Mouse (Mus musculus): ENCODE data around the gene Flad1. TPM values are rescaled to one million over a fixed set of nuclear protein-coding genes. Genes with fewer than 3 reads are reported as not detected.

Gene Flad1
- total RNA-seq, 2 experiments from 2014 or later: 3.1 to 6.3 TPM

GRCm38 (mm10) chr3:89386438-89387420 is 24.9 kb downstream of the Flad1 start:
- ATAC-seq (replicated peaks; ENCODE audit: low FRiP score, poor library complexity, severe bottlenecking): no peak

GRCm38 (mm10) chr3:89385451-89385850 is 26.2 kb downstream of the Flad1 start:
- no peak for ATAC-seq (replicated peaks; ENCODE audit: low FRiP score, poor library complexity, severe bottlenecking)

GRCm38 (mm10) chr3:89384331-89385076 is 27.2 kb downstream of the Flad1 start:
- no peak for ATAC-seq (replicated peaks; ENCODE audit: low FRiP score, poor library complexity, severe bottlenecking)

- ATAC-seq (replicated peaks; ENCODE audit: low FRiP score, poor library complexity, severe bottlenecking): no peak
These were observed 27.9 kb downstream of the Flad1 start for GRCm38 (mm10) chr3:89383651-89384255.

GRCm38 (mm10) chr3:89382950-89383349 is 28.7 kb downstream of the Flad1 start:
- ATAC-seq (replicated peaks; ENCODE audit: low FRiP score, poor library complexity, severe bottlenecking): no peak

- no peak for ATAC-seq (replicated peaks; ENCODE audit: low FRiP score, poor library complexity, severe bottlenecking)
These were observed 29.4 kb downstream of the Flad1 start for GRCm38 (mm10) chr3:89382033-89382882.

GRCm38 (mm10) chr3:89381233-89381632 is 30.4 kb downstream of the Flad1 start:
- no peak for ATAC-seq (replicated peaks; ENCODE audit: low FRiP score, poor library complexity, severe bottlenecking)

GRCm38 (mm10) chr3:89380711-89381110 is 31.0 kb downstream of the Flad1 start:
- no peak for ATAC-seq (replicated peaks; ENCODE audit: low FRiP score, poor library complexity, severe bottlenecking)

- no peak for ATAC-seq (replicated peaks; ENCODE audit: low FRiP score, poor library complexity, severe bottlenecking)
These were observed 31.4 kb downstream of the Flad1 start for GRCm38 (mm10) chr3:89380291-89380690.

- ATAC-seq (replicated peaks; ENCODE audit: low FRiP score, poor library complexity, severe bottlenecking): no peak
These were observed 32.1 kb downstream of the Flad1 start for GRCm38 (mm10) chr3:89379388-89380131.

- ATAC-seq (replicated peaks; ENCODE audit: low FRiP score, poor library complexity, severe bottlenecking): peak; percentile 68
These were observed 33.1 kb downstream of the Flad1 start for GRCm38 (mm10) chr3:89378394-89379067.

GRCm38 (mm10) chr3:89377831-89378230 is 33.8 kb downstream of the Flad1 start:
- ATAC-seq (replicated peaks; ENCODE audit: low FRiP score, poor library complexity, severe bottlenecking): peak; percentile 4; the same call in 1 of the 2 replicates

- no peak for ATAC-seq (replicated peaks; ENCODE audit: low FRiP score, poor library complexity, severe bottlenecking)
These were observed 38.0 kb downstream of the Flad1 start for GRCm38 (mm10) chr3:89373581-89374231.

GRCm38 (mm10) chr3:89367338-89367737 is 44.3 kb downstream of the Flad1 start:
- no peak for ATAC-seq (replicated peaks; ENCODE audit: low FRiP score, poor library complexity, severe bottlenecking)

- no peak for ATAC-seq (replicated peaks; ENCODE audit: low FRiP score, poor library complexity, severe bottlenecking)
These were observed 45.9 kb downstream of the Flad1 start for GRCm38 (mm10) chr3:89365486-89366414.

GRCm38 (mm10) chr3:89365153-89365485 is 46.6 kb downstream of the Flad1 start, which contains the start of gene Dcst1:
Gene Dcst1, minus strand, starts transcription at chr3:89365253.
- no peak for ATAC-seq (replicated peaks; ENCODE audit: low FRiP score, poor library complexity, severe bottlenecking)

GRCm38 (mm10) chr3:89364631-89365030 is 47.0 kb downstream of the Flad1 start:
- no peak for ATAC-seq (replicated peaks; ENCODE audit: low FRiP score, poor library complexity, severe bottlenecking)
